Mouse (Mus musculus) c-Kit-positive CD71-positive TER-119-negative erythroid progenitor cells, embryonic 14.5 days (primary cell): Measurements from ENCODE around the gene Lgals2.
"Not testable (repeated sequence)": the region's sequence is repeated elsewhere in the genome, so short reads cannot be mapped to it uniquely, and the experiment has no call there.

Experiments
- DNase-seq: peaks from one replicate; pipeline ENCODE4 v3.0.0-alpha.2; 2013; ENCODE audit warnings: low read depth

Gene Lgals2

DNA sequence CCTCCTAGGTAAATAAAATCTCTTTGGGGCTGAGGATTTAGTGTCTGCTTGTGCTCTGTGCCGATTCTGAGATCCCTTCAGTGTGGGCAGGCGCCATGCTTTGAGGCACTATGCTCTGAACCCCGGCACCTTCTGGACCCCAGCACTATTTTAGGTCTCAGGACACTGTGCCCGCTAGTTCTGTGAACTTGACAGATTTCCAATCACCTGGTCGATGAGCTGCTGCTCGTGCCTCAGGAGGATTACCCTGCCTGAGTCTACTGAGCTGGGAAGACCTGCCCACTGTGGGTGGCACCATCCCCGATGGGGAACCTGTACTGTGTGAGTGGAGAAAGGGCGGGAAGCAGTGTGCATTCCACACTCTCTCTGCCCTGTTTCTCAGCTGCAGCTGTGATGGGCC lies 19.7 kb upstream of the Lgals2 start:
- no peak for DNase-seq

DNA sequence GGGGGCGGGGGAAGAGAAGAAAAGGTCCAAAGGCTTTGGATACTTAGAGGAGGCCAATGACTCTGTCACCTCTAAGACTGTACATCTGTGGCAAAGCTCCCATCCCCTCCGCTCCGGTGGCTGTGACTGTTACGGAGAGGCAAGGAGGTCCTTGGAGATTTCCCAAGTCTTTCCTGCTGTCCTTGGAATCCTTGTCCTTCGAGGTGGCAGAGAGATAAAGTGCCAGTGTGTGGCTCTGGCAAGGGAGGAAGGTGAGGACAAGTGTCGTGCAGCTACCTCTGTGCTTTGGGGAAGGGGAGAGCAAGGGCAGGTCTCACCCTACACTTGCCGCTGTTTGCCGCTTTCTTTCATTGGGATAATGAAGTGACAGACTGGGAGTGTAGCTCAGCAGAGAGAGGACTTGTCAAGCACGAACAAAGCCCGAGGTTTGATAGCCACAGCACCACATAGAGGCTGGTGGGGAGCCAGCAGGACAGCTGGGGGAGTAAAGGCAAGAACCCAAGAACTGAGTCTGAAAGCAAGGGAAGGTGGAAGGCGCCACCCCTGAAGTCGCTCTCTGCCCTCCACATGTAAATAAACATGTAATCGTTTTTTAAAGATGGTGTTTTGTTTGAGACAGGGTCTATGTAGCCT lies 18.6 kb upstream of the Lgals2 start:
- no peak for DNase-seq

GRCm38 (mm10) chr15:78872021-78872608 lies 16.8 kb upstream of the Lgals2 start:
- no peak for DNase-seq

- DNase-seq, result peak; percentile 48
These were observed 14.4 kb upstream of the Lgals2 start for GRCm38 (mm10) chr15:78869775-78870174.

DNA sequence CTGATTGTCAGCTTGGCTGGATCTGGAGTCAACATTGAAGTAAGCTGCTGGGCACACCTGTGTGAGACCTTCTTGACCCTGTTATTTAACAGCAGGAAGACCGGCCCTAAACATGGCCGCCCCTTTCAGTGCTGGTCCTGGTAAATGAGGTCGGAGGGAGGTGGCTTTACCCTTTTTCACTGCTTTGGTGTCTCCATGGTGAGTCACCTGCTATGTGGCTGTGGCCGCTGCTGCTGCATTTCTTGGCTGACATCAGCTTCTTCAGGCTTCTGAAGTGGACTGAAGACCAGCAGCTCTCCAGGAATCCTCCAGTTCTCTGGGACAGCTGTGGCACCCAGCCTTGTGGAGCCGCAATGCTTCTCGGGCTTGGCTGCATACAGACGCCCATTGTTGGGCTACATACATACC lies 13.5 kb upstream of the Lgals2 start:
- DNase-seq, result no peak

GRCm38 (mm10) chr15:78868398-78868797 lies 13.1 kb upstream of the Lgals2 start:
- DNase-seq, result no peak

DNA sequence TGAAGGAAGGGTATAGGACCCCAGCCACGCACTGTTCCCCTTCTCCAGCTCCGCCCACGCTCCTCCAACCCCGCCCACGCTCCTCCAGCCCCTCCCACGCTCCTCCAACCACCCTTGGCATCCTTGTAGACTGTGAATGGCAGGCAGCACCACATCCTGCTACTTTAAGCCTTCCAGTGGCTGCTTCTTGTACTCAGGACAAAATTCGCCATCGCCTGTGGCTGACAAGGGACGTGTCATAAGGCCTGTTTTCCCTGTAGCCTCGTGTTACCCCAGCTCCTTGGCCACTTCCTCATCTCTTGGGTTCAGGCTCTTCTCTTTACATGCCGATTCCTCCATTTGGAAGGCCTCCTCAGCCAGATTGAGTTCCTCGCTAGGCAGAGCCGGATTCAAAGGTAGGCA lies 8.5 kb upstream of the Lgals2 start:
- DNase-seq, result no peak

- no peak for DNase-seq
These were observed 7.8 kb upstream of the Lgals2 start for GRCm38 (mm10) chr15:78863154-78863553.

- no peak for DNase-seq
These were observed 7.0 kb upstream of the Lgals2 start for GRCm38 (mm10) chr15:78862280-78862679.

GRCm38 (mm10) chr15:78859714-78860113 lies 4.4 kb upstream of the Lgals2 start:
- DNase-seq, result no peak

DNA sequence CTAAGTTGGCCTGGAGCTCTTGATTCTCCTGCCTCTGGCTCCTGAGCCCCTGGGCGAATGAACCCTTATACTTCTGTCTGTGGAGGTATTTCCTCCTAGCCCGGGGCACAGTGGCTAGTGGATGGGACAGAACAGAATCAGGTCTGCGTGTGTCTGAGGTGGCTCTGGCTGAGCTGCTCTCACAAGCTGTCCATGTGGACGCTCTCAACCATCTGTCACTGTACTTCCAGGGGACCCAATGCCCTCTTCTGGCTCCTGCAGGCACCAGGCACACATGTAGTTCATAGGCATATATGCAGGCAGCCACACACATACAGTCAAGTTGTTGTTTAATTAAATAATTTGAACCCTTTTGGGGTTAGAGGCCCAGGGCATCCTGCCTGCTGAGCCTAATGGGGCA lies 4.0 kb upstream of the Lgals2 start:
- no peak for DNase-seq

GRCm38 (mm10) chr15:78857009-78857408 lies 1.7 kb upstream of the Lgals2 start:
- DNase-seq, result no peak

DNA sequence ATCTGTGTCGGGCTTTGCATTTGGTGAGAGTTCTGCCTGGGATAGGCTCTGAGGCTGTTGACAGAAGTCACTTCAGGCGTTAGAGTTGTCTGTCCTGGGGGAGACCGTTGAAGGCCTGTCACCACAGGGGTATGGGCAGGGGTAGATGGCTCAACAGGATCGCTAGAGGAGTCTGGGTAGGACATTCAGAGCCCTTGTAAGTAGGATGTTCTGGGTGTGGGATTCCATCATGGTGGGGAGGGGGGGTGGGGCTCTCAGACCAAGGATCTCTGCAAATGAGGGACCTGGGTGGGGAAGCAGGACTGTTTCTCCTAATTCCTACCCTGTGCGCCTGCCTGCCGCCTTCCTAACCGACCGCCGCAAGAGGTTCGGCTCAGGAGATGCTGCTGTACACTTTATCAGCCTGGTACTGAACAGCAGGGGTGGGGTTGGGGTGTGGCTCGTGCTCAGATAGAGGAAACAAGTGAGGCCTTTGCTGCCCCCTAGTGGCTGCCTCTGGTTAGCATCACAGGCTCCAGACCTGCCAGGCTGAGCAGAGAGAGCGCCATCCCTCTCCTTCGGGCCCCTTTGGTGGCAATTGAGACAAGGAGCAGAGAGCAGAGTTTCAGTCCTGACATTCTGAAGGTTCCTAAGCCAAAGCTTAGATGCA lies 3.7 kb downstream of the Lgals2 start:
- peak; percentile 95 for DNase-seq

GRCm38 (mm10) chr15:78850944-78851343 lies 4.4 kb downstream of the Lgals2 start:
- DNase-seq, result no peak

DNA sequence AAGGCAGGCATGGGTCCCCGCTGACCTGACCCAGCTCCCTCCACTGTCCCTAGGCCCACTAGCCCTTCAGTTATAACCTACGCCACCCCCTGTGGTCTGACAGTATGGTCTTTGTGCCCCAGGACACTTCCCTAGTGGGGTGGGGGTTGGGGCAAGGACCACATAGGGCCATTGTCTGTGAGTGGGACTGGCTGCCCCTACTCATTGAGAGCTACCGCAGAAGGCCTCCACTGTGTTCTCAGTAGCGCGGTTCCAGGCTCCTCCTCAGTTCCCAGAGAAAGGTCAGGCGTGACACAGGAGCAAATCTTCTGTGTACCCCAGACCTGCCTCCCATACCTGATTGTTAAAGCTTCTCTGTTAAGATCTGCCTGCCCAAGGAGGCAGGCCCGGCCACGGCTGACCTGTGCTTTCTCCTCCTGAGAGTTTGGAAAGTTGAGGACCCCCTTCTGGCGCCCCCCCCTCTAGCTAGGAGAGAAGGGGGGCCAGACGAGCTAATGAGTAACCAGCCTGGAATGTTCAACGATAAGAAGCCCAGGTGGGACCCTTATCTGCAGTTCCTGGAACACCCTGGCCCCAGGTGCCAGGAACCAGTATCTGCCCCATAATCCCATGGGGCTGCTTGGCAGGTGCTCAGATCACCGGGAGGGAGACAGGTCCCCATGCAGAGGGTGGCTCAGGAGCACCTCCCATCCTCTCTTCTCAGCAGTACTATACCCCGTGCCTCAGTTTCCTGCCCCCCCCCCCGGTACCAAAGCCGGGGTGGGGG lies 5.1 kb downstream of the Lgals2 start:
- no peak for DNase-seq

GRCm38 (mm10) chr15:78849485-78849884 lies 5.8 kb downstream of the Lgals2 start:
- no peak for DNase-seq

- DNase-seq, result peak; percentile 60
These were observed 6.9 kb downstream of the Lgals2 start for GRCm38 (mm10) chr15:78848467-78848866.

- not testable (repeated sequence) for DNase-seq
These were observed 8.5 kb downstream of the Lgals2 start for GRCm38 (mm10) chr15:78846805-78847204.

- no peak for DNase-seq
These were observed 9.0 kb downstream of the Lgals2 start for GRCm38 (mm10) chr15:78846352-78846751.

- DNase-seq, result no peak
These were observed 9.5 kb downstream of the Lgals2 start for GRCm38 (mm10) chr15:78845867-78846266.

DNA sequence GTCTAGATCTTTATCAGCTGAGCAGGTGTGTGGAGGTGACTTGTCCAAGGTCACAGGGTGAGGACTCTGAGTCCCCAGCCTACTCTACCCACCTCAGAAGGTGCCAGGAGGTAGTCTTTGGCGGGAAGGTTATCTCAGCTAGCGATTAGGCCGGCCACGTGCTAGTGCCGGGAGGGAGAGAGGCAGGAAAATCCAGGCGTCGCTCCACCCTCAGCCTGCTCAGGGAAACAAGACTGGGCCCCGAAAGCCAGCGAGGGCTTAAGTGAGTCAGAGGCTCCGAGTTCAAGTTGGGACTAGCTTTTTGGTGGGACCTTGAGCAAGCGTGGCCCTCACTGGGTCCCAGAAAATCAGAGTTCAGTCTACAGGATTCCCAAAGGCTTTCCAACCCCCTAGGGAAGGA lies 10.0 kb downstream of the Lgals2 start:
- no peak for DNase-seq

GRCm38 (mm10) chr15:78844791-78845190 lies 10.5 kb downstream of the Lgals2 start:
- DNase-seq, result no peak
